Mouse (Mus musculus) bone marrow macrophage, adult 2 months (primary cell): ENCODE data around the gene Pitx3. TPM values are rescaled to one million over a fixed set of nuclear protein-coding genes. Genes with fewer than 3 reads are reported as not detected.

ENCODE experiments used
- H3K27ac ChIP-seq: 2 replicates; pipeline ENCODE4 v1.5.1; 2012; ENCODE audit warnings: low read depth, low read length; ENCODE audit not compliant: insufficient read depth
- H3K4me1 ChIP-seq: 2 replicates; pipeline ENCODE4 v1.6.1; 2012; ENCODE audit warnings: low read length; ENCODE audit not compliant: control insufficient read depth, insufficient read depth
- H3K4me3 ChIP-seq: 2 replicates; pipeline ENCODE4 v1.5.1; 2012; ENCODE audit warnings: mild to moderate bottlenecking, low read length, moderate library complexity; ENCODE audit not compliant: insufficient read depth
- CTCF ChIP-seq: IDR thresholded peaks from 2 replicates; pipeline ENCODE4 v1.5.1; 2012; ENCODE audit warnings: low read depth, mild to moderate bottlenecking, low read length, moderate library complexity
- POLR2A ChIP-seq: IDR thresholded peaks from 2 replicates; pipeline ENCODE4 v1.6.1; 2012; ENCODE audit warnings: mild to moderate bottlenecking, low read depth, low read length, borderline replicate concordance
- polyA plus RNA-seq: library from polyadenylated mRNA; stranded (reverse); fragments of >200 nt; gene quantifications from 2 replicates; pipeline ENCODE4 v1.2.4, GENCODE M21; 2012; ENCODE audit not compliant: missing spikeins, insufficient read depth, insufficient read length

Gene Pitx3
- polyA plus RNA-seq, 1 experiment, result not detected

- no peaks in the 10 kb centered on the region for H3K4me1 ChIP-seq
- TF ChIP-seq CTCF, result no peak
- no peak for TF ChIP-seq POLR2A
- no peak overlapping the region for H3K4me3 ChIP-seq
- H3K27ac ChIP-seq, result no peak overlapping the region
These were observed 44.0 kb downstream of the Pitx3 start for GRCm38 (mm10) chr19:46104187-46104557.

GRCm38 (mm10) chr19:46103437-46104186 lies 44.5 kb downstream of the Pitx3 start:
- no peak overlapping the region for H3K27ac ChIP-seq
- no peaks in the 10 kb centered on the region for H3K4me1 ChIP-seq
- H3K4me3 ChIP-seq, result no peak overlapping the region
- TF ChIP-seq POLR2A, result no peak
- TF ChIP-seq CTCF, result no peak

DNA sequence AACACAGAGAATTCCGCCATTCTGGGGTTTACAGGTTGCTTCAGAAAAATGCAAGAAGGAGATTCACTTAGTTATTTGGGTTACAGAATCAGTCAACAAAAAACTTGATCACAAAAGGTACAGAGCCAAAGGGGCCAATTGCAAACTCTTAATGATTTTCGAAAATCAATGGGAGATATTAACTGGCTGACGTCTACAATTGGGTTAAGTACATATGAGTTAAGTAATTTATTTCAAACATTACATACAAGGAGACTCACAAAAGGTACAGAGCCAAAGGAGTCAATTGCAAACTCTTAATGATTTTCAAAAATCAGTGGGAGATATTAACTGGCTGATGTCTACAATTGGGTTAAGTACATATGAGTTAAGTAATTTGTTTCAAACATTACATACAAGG lies 48.6 kb downstream of the Pitx3 start:
- Histone ChIP-seq H3K27ac (no peak overlapping the region), H3K4me1 (no peaks in the 10 kb centered on the region), H3K4me3 (no peak overlapping the region)
- no peak for TF ChIP-seq CTCF
- no peak for TF ChIP-seq POLR2A

DNA sequence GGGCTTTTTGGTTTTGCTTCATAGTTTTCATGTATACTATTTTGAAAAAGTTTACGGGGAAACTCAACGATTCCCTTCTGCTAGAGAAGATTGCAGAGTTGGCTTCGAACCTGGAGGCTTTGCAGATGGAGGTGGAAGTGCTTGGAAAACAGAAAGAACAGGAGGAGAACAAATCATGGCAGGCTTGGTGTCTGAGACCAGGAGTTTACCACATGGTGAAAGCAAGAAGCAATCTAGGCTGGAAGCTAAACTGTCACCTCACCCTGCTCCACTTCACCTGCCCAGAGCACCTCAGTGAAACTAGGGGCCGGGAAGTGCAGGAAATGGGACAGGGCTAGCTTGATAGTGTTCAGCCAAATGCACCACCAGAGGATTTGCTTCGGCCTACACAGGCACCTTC lies 51.7 kb downstream of the Pitx3 start:
- Histone ChIP-seq H3K27ac (no peak overlapping the region), H3K4me3 (no peak overlapping the region), H3K4me1 (no peaks in the 10 kb centered on the region)
- no peak for TF ChIP-seq CTCF
- no peak for TF ChIP-seq POLR2A

- no peak overlapping the region for H3K27ac ChIP-seq
- H3K4me3 ChIP-seq, result no peak overlapping the region
- TF ChIP-seq POLR2A, result no peak
- TF ChIP-seq CTCF, result no peak
- no peaks in the 10 kb centered on the region for H3K4me1 ChIP-seq
These were observed 52.8 kb downstream of the Pitx3 start for GRCm38 (mm10) chr19:46095291-46095690.

DNA sequence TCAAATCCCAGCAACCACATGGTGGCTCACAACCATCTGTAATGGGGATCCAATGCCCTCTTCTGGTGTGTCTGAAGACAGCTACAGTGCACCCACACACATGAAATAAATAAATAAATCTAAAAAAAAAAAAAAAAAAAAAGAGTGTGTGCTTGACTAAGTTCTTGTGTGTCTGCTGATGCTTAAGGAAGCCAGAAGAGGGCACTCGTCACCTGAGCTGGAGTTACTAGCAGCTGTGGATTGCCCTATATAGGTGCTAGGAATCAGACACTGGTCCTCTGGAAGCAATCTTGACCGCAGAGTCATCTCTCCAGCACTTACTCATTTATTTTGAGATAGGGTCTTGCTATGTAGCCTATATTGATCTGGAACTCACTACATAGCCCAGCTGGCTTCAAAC lies 54.0 kb downstream of the Pitx3 start:
- TF ChIP-seq POLR2A, result no peak
- TF ChIP-seq CTCF, result no peak
- no peak overlapping the region for H3K4me3 ChIP-seq
- H3K4me1 ChIP-seq, result no peaks in the 10 kb centered on the region
- H3K27ac ChIP-seq, result no peak overlapping the region

- TF ChIP-seq CTCF (no peak), POLR2A (no peak)
- Histone ChIP-seq H3K27ac (no peak overlapping the region), H3K4me1 (no peaks in the 10 kb centered on the region), H3K4me3 (no peak overlapping the region)
These were observed 56.5 kb downstream of the Pitx3 start for GRCm38 (mm10) chr19:46091641-46092040.

GRCm38 (mm10) chr19:46087871-46088270 lies 60.3 kb downstream of the Pitx3 start:
- H3K4me1 ChIP-seq, result no peaks in the 10 kb centered on the region
- no peak overlapping the region for H3K27ac ChIP-seq
- TF ChIP-seq POLR2A (no peak), CTCF (no peak)
- no peak overlapping the region for H3K4me3 ChIP-seq

GRCm38 (mm10) chr19:46086337-46086736 lies 61.8 kb downstream of the Pitx3 start:
- Histone ChIP-seq H3K4me1 (no peaks in the 10 kb centered on the region), H3K4me3 (no peak overlapping the region), H3K27ac (no peak overlapping the region)
- no peak for TF ChIP-seq CTCF
- no peak for TF ChIP-seq POLR2A

Other genes starting within 250 kb of the Pitx3 start
- 9.6 and 13.2 TPM in 2 replicates for gene Armh3, start 149.8 kb downstream of the Pitx3 start, polyA plus RNA-seq
- gene Hps6, start 144.8 kb downstream of the Pitx3 start, polyA plus RNA-seq, result 6.7 and 6.9 TPM in 2 replicates
- gene Pprc1, start 103.4 kb downstream of the Pitx3 start, polyA plus RNA-seq, result 10.9 and 16.5 TPM in 2 replicates
- gene Ldb1, start 103.1 kb downstream of the Pitx3 start, polyA plus RNA-seq, result 103 and 106 TPM in 2 replicates
- gene Nolc1, start 72.5 kb downstream of the Pitx3 start, polyA plus RNA-seq, result 15.8 and 16.8 TPM in 2 replicates
- not detected in 2 replicates for gene Elovl3, start 16.4 kb downstream of the Pitx3 start, polyA plus RNA-seq
- 20.2 and 28.0 TPM in 2 replicates for gene Gbf1, start 4.2 kb upstream of the Pitx3 start, polyA plus RNA-seq
- 44.7 and 51.7 TPM in 2 replicates for gene Nfkb2, start 156.0 kb upstream of the Pitx3 start, polyA plus RNA-seq
- gene Psd, start 178.8 kb upstream of the Pitx3 start, polyA plus RNA-seq, result 0.71 TPM in 1 of 2 replicates, not detected in the other
- 6.9 and 8.9 TPM in 2 replicates for gene Fbxl15, start 179.9 kb upstream of the Pitx3 start, polyA plus RNA-seq
- 136 and 163 TPM in 2 replicates for gene Cuedc2, start 190.4 kb upstream of the Pitx3 start, polyA plus RNA-seq
- 23.2 and 25.5 TPM in 2 replicates for gene Mfsd13a, start 192.8 kb upstream of the Pitx3 start, polyA plus RNA-seq
- 0.67 TPM in 1 of 2 replicates, not detected in the other for gene 2310034G01Rik, start 202.0 kb upstream of the Pitx3 start, polyA plus RNA-seq
- gene Actr1a, start 247.4 kb upstream of the Pitx3 start, polyA plus RNA-seq, result 79.0 and 92.5 TPM in 2 replicates
- gene Sufu, start 248.6 kb upstream of the Pitx3 start, polyA plus RNA-seq, result 14.7 and 15.1 TPM in 2 replicates